Mouse (Mus musculus) forebrain, postnatal 0 days (tissue): Measurements from ENCODE around the gene Cd38. TPM values are rescaled to one million over a fixed set of nuclear protein-coding genes. Genes with fewer than 3 reads are reported as not detected.
"Not testable (repeated sequence)": the region's sequence is repeated elsewhere in the genome, so short reads cannot be mapped to it uniquely, and the experiment has no call there.

Experiments
- ATAC-seq: fragments of 200-750 bp; cut with Nextera tagmentation; 2 replicates; pipeline ENCODE4 v1.8.0; 2017; ENCODE audit warnings: mild to moderate bottlenecking, moderate library complexity
- DNase-seq: peaks from one replicate; pipeline ENCODE4 v3.0.0-alpha.2; 2015
- H3K27ac ChIP-seq: fragments of 300-500 bp; sonication (generic); 2 replicates; pipeline ENCODE4 v1.5.1; 2014; ENCODE audit warnings: low read depth, mild to moderate bottlenecking, antibody characterized with exemption, low read length, moderate library complexity, mixed read lengths
- H3K27me3 ChIP-seq: fragments of 300-500 bp; sonication (generic); 2 replicates; pipeline ENCODE4 v1.6.1; 2014; ENCODE audit warnings: mild to moderate bottlenecking, low read length, mixed read lengths; ENCODE audit not compliant: insufficient read depth
- H3K36me3 ChIP-seq: fragments of 300-500 bp; sonication (generic); 2 replicates; pipeline ENCODE4 v1.6.1; 2014; ENCODE audit warnings: mild to moderate bottlenecking, moderate library complexity; ENCODE audit not compliant: insufficient read depth
- H3K4me1 ChIP-seq: fragments of 300-500 bp; sonication (generic); 2 replicates; pipeline ENCODE4 v1.6.1; 2014; ENCODE audit warnings: antibody characterized with exemption; ENCODE audit not compliant: insufficient read depth
- H3K4me2 ChIP-seq: fragments of 300-500 bp; sonication (generic); 2 replicates; pipeline ENCODE4 v1.6.1; 2014; ENCODE audit warnings: low read depth, mild to moderate bottlenecking, moderate library complexity
- H3K4me3 ChIP-seq: fragments of 300-500 bp; sonication (generic); 2 replicates; pipeline ENCODE4 v1.5.1; 2014; ENCODE audit warnings: low read depth, low read length, mixed read lengths
- H3K9ac ChIP-seq: fragments of 300-500 bp; sonication (generic); 2 replicates; pipeline ENCODE4 v1.6.1; 2014; ENCODE audit warnings: mild to moderate bottlenecking
- H3K9me3 ChIP-seq: fragments of 300-500 bp; sonication (generic); 2 replicates; pipeline ENCODE4 v1.6.1; 2016; ENCODE audit warnings: low read length
- CTCF ChIP-seq: sonication (generic); IDR thresholded peaks from 2 replicates; pipeline ENCODE4 v1.5.1; 2016; ENCODE audit warnings: antibody characterized with exemption, control low read depth, low read depth
- WGBS: fragments of 180-500 bp; shearing (Covaris S2); extraction: QIAGEN DNeasy Blood & Tissue Kit; methylation state at CpG from one replicate; pipeline ENCODE4 v1.1.7; 2014; 5-methylcytosine and 5-hydroxymethylcytosine counted together
- polyA plus RNA-seq: library from polyadenylated mRNA; unstranded; fragments of >200 nt; fragmentation: Nextera tagmentation; extraction: Ambion mirVana; gene quantifications from 2 replicates; pipeline ENCODE4 v1.2.1, GENCODE M21; 2015
- total RNA-seq: library from RNA; depleted of rRNA; stranded (reverse); fragments of >200 nt; gene quantifications from 2 replicates; pipeline ENCODE4 v1.2.3, GENCODE M21; 2014

Gene Cd38
- total and polyA plus RNA-seq, 2 experiments from 2014 or later = 2.3 to 2.4 TPM

DNA sequence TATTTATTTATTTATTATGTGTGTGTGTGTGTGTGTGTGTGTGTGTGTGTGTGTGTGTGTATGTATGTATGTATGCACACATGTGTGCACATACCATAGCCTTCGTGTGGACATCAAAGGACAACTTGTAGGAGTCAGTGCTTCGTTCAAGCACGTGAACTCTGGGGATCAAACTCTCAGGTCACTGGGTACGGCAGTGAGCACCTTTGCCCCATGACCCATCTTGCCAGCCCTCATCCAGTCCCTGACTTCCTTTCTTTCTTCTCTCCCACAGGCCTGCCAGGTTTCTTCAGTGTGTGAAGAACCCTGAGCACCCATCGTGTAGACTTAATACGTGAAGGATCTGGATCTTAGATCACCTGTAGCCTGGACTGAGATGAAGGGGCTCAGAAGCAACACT, 41.7 kb downstream of the Cd38 start:
- WGBS = 96% methylated on average over 6 of the region's 6 CpGs
- no peak for DNase-seq
- H3K4me3 ChIP-seq = no peak overlapping the region

DNA sequence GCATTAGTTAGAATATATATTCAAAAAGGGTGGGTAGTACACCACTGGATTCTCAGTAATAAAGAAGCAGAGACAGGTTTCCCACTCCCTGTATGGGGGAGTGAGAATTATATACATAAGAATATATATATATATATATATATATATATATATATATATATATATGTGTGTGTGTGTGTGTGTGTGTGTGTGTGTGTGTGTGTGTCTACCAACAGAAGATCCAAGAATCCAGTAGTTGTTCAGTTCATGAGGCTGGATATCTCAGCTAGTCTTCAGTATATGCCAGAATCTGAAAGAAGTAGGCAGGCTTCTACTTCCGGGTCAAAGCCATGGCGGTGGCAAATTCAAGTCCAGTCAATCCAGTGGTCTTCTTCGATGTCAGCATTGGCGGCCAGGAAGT, 44.5 kb downstream of the Cd38 start, which contains the start of gene Gm7879:
Gm7879 (plus strand) TSS at position 301 of the 400 bp plus-strand sequence.
- not testable (repeated sequence) for ATAC-seq, H3K4me3 ChIP-seq, H3K9ac ChIP-seq, H3K9me3 ChIP-seq, H3K27me3 ChIP-seq, DNase-seq, H3K4me1 ChIP-seq, H3K36me3 ChIP-seq, H3K4me2 ChIP-seq, H3K27ac ChIP-seq
- WGBS = 94% methylated on average over 4 of the region's 4 CpGs

More for the DNA sequence above, 41.7 kb downstream of the Cd38 start:
- no peak for ATAC-seq
- H3K9me3 ChIP-seq = no peaks in the 10 kb centered on the region
- no peak overlapping the region for H3K27ac ChIP-seq
- H3K4me2 ChIP-seq = no peak overlapping the region
- H3K9ac ChIP-seq = no peak overlapping the region
- TF ChIP-seq CTCF = no peak
- H3K27me3 ChIP-seq = no peaks in the 10 kb centered on the region
- no peaks in the 10 kb centered on the region for H3K4me1 ChIP-seq
- H3K36me3 ChIP-seq = no peaks in the 10 kb centered on the region

DNA sequence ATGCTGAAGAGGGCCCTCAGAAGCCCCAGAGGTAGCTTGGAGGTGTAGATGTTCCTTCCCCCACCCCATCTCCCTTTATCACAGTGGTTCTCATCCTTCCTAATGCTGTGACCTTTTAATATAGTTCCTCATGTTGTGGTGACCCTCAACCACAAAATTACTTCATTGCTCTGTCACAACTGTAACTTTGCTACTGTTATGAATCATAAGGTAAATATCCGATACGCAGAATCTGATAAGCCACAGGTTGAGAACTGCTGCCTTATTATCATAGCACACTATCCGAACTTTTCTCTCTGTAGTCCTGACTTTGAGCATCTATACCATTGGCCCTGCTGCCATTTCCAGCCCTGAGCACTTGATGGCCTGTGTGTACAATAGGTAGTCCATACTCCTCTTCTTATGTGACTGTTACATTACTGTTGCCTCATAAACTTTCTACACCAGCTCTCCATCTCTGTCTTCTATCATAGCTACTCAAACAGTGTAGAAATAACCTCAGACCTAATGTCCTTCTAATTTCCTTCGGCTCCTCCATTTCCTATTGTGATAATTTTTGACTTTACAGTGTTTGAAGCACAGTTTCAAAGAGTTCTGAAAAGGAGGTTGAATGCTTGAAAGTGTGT, 47.0 kb downstream of the Cd38 start:
- WGBS = 92% methylated on average over 4 of the region's 4 CpGs
- TF ChIP-seq CTCF = no peak
- H3K36me3 ChIP-seq = no peaks in the 10 kb centered on the region
- H3K4me1 ChIP-seq = no peaks in the 10 kb centered on the region
- H3K4me2 ChIP-seq = no peak overlapping the region
- ATAC-seq (no peak), DNase-seq (no peak)
- no peak overlapping the region for H3K4me3 ChIP-seq
- no peak overlapping the region for H3K27ac ChIP-seq
- H3K27me3 ChIP-seq = no peaks in the 10 kb centered on the region
- H3K9me3 ChIP-seq = no peaks in the 10 kb centered on the region
- H3K9ac ChIP-seq = no peak overlapping the region

DNA sequence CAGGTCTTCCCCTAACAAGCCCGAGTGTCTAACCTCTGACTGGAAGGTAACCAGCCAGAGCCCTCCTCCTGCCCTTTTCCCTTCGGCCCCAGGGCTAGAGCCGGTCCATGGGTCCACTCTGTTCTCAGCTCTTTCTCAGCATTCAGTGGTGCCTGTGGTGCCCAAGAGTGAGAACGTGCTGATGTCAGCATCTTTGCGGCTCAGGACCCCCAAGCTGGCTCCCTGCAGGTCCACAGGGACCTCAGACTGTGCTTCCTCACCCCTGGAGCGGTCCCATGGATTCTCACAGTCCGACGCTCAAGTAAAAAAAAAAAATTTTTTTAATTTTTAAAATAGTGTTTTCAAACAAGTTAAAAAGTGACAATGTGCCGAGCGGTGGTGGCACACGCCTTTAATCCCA, 53.5 kb downstream of the Cd38 start:
- no peak overlapping the region for H3K4me2 ChIP-seq
- no peaks in the 10 kb centered on the region for H3K36me3 ChIP-seq
- H3K27ac ChIP-seq = no peak overlapping the region
- 92% methylated on average over 11 of the region's 11 CpGs for WGBS
- no peak overlapping the region for H3K9ac ChIP-seq
- H3K4me3 ChIP-seq = no peak overlapping the region
- DNase-seq = no peak
- H3K4me1 ChIP-seq = no peaks in the 10 kb centered on the region
- TF ChIP-seq CTCF = no peak
- H3K27me3 ChIP-seq = no peaks in the 10 kb centered on the region
- no peaks in the 10 kb centered on the region for H3K9me3 ChIP-seq
- no peak for ATAC-seq

DNA sequence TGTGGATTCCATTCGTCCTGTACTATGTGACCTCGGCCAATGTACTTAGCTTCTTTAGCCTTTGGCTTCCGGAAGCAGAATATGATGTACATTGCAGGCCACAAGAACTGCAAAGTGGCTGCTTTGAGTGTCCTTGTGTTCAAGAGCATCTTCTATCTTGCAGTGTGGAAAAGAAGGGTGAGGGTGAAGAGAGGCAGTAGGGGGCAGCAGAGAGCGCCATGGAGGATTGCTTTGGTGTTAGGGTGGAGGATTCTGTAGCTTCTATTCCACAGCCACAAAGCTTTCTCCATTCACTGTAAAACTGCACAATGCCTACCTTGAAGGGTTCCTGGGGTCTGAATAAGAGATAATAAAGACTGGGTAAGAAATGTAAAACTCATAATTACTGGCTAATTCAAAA, 55.6 kb downstream of the Cd38 start:
- H3K27ac ChIP-seq = no peak overlapping the region
- H3K4me3 ChIP-seq = no peak overlapping the region
- H3K9ac ChIP-seq = no peak overlapping the region
- no peaks in the 10 kb centered on the region for H3K4me1 ChIP-seq
- WGBS = 34% methylated on average over 4 of the region's 4 CpGs
- no peaks in the 10 kb centered on the region for H3K36me3 ChIP-seq
- no peak overlapping the region for H3K4me2 ChIP-seq
- DNase-seq (no peak), ATAC-seq (no peak)
- peak; percentile 51 for TF ChIP-seq CTCF
- H3K27me3 ChIP-seq = no peaks in the 10 kb centered on the region
- H3K9me3 ChIP-seq = no peaks in the 10 kb centered on the region

DNA sequence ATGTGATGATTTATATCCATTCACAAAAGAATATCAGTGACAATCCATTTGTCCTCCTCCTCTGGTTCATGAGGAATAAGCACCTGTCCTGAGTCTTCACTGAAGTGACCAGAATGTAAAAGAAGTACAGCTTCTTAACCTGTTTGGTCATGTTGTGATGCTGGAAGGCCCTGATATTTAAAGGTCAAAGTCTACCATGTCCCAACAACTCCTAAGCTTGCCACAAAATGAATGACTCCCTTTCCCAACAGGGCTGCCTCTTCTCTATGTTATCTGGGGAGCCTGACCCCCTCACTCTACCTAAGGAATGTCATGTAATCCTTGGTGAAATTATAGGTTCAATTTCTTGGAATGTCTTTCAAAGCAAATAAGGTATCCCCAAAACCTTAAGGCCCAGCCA, 59.4 kb downstream of the Cd38 start:
- Histone ChIP-seq H3K4me1 (no peaks in the 10 kb centered on the region), H3K4me3 (no peak overlapping the region), H3K27ac (no peak overlapping the region), H3K36me3 (no peaks in the 10 kb centered on the region), H3K9ac (no peak overlapping the region), H3K9me3 (no peaks in the 10 kb centered on the region), H3K4me2 (no peak overlapping the region), H3K27me3 (no peaks in the 10 kb centered on the region)
- no peak for ATAC-seq
- no peak for TF ChIP-seq CTCF
- no peak for DNase-seq

DNA sequence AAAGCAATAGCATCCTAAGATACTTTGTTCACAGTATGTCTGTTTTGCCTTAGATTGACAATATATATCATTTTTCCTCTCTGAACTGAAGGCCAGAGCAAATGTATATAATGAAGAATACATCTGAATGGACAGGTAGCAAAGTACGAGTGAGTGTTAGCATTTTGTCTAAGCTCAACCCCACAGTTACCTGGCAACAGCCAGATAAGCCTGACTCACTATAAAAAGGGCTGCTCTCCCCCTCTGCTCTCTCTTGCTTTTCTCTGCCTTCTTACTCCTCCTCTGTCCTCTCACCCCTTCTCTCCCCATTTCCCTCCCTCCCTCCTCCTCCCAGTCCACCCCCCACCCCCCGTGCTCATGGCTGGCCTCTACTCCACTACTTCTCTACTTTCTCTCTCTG, 64.9 kb downstream of the Cd38 start:
- no peak for TF ChIP-seq CTCF
- H3K4me3 ChIP-seq = no peak overlapping the region
- H3K27ac ChIP-seq = no peak overlapping the region
- ATAC-seq (no peak), DNase-seq (no peak)
- H3K9me3 ChIP-seq = no peaks in the 10 kb centered on the region
- no peak overlapping the region for H3K9ac ChIP-seq
- no peaks in the 10 kb centered on the region for H3K36me3 ChIP-seq
- 39% methylated on average over 2 of the region's 2 CpGs for WGBS
- H3K27me3 ChIP-seq = no peaks in the 10 kb centered on the region
- no peaks in the 10 kb centered on the region for H3K4me1 ChIP-seq
- H3K4me2 ChIP-seq = no peak overlapping the region
